Mouse (Mus musculus) heart, embryonic 10.5 days (tissue): Measurements from ENCODE around the gene Akap17b. TPM values are rescaled to one million over a fixed set of nuclear protein-coding genes. Genes with fewer than 3 reads are reported as not detected.

Experiments
- DNase-seq: peaks from one replicate; pipeline ENCODE4 v3.0.0-alpha.2; 2017; ENCODE audit warnings: low spot score
- H3K27ac ChIP-seq: fragments of 300-500 bp; sonication (generic); 2 replicates; pipeline ENCODE4 v1.5.1; 2016; ENCODE audit warnings: mild to moderate bottlenecking
- H3K27me3 ChIP-seq: fragments of 300-500 bp; sonication (generic); 2 replicates; pipeline ENCODE4 v1.6.1; 2016; ENCODE audit warnings: mild to moderate bottlenecking; ENCODE audit not compliant: poor library complexity, insufficient read depth, severe bottlenecking
- H3K36me3 ChIP-seq: fragments of 300-500 bp; sonication (generic); 2 replicates; pipeline ENCODE4 v1.6.1; 2016; ENCODE audit warnings: mild to moderate bottlenecking, moderate library complexity
- H3K4me1 ChIP-seq: fragments of 300-500 bp; sonication (generic); 2 replicates; pipeline ENCODE4 v1.6.1; 2016; ENCODE audit warnings: mild to moderate bottlenecking
- H3K4me3 ChIP-seq: fragments of 300-500 bp; sonication (generic); 2 replicates; pipeline ENCODE4 v1.5.1; 2016; ENCODE audit warnings: mild to moderate bottlenecking, moderate library complexity
- H3K9me3 ChIP-seq: fragments of 300-500 bp; sonication (generic); 2 replicates; pipeline ENCODE4 v1.6.1; 2016; ENCODE audit warnings: mild to moderate bottlenecking, moderate library complexity
- WGBS: fragments of 180-500 bp; shearing (Covaris S2); methylation state at CpG from one replicate; pipeline ENCODE4 v1.1.7; 2016; 5-methylcytosine and 5-hydroxymethylcytosine counted together
- polyA plus RNA-seq: library from polyadenylated mRNA; unstranded; fragments of >200 nt; fragmentation: Nextera tagmentation; extraction: Ambion mirVana; gene quantifications from 2 replicates; pipeline ENCODE4 v1.2.1, GENCODE M21; 2016

Gene Akap17b
- polyA plus RNA-seq, result 0.94 and 2.0 TPM in 2 replicates

DNA sequence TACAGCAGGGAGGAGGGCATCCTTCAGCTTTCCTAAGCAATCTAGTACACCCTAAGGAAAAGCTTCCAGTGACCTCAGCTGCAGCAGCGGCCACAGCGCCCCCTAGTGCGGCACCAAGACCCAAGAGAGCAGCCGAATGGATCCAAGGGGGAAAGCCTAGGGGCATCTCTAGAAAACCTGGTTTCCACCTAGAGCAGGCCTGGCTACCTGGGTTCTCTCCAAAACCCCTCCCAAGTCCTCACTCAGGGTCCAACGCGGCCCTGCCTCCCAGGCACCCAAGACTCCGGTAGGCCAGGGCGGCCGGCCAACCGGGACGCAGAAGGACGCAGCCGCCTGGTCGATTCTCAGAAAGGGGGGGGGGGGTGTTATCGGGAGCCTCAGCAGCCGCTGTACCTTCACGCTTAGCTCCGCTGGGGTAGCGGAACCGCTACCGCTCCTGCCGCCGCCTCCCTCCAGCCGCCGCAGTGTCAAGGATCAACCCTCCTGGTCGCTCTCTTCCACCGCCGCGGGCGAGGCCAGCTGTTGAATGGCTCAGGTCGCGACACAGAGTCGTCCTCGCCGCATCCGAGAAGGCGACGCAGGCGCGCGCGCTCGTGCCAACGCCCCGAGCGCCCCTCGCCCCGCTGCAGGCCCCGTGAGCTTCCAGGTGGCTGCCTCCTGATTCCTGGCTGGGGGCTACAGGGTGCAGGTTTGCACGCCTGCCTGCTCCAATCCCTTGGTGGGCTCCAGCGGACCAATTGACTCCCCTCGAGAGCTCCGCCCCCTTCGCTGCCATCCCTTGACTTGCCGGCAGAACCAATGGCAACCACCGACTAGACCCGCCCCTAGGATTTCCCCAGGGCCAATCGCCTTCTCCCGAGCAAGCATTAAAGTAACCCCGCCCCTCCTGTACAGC lies at the start of gene Akap17b:
TSS of gene Akap17b (minus strand) at position 739 of the 895 bp plus-strand sequence.
- H3K36me3 ChIP-seq, result no peaks in the 10 kb centered on the region
- WGBS, result 17% methylated on average over 60 of the region's 60 CpGs
- no peaks in the 10 kb centered on the region for H3K9me3 ChIP-seq
- H3K4me1 ChIP-seq, result no peaks in the 10 kb centered on the region
- H3K27me3 ChIP-seq, result no peaks in the 10 kb centered on the region
- H3K4me3 ChIP-seq, result peak within 1 kb of the TSS; percentile 69
- H3K27ac ChIP-seq, result peak within 1 kb of the TSS; percentile 86
- DNase-seq, result peak; percentile 93

GRCm38 (mm10) chrX:36691365-36691764 lies 46.2 kb upstream of the Akap17b start:
- no peaks in the 10 kb centered on the region for H3K36me3 ChIP-seq
- no peak overlapping the region for H3K4me3 ChIP-seq
- H3K4me1 ChIP-seq, result no peaks in the 10 kb centered on the region
- DNase-seq, result no peak
- H3K27ac ChIP-seq, result no peak overlapping the region
- 76% methylated on average over 5 of the region's 5 CpGs for WGBS
- no peaks in the 10 kb centered on the region for H3K9me3 ChIP-seq
- no peaks in the 10 kb centered on the region for H3K27me3 ChIP-seq

DNA sequence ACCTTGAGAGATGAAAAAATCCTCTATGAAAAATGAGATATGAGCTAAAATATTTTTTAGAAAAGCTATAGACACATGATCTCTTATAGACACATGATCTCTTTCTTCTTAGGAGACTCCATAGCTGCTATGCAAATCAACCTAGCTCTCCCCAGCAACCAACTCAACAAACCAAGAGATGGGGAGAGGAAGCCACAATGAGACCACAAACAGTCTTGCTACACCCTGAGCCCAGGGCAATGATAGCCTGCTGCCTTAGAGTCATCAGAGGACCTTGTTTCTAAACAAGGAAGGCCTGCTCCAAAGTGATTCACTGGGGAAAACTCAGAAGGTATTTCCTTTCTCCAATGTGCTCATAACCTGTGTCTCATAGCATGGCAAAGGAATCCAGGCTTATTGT lies 44.5 kb upstream of the Akap17b start:
- Histone ChIP-seq H3K4me3 (no peak overlapping the region), H3K9me3 (no peaks in the 10 kb centered on the region; the same call in 1 of the 2 replicates), H3K27ac (no peak overlapping the region), H3K27me3 (no peaks in the 10 kb centered on the region), H3K36me3 (no peaks in the 10 kb centered on the region), H3K4me1 (no peaks in the 10 kb centered on the region)
- no peak for DNase-seq

GRCm38 (mm10) chrX:36676836-36677235 lies 31.6 kb upstream of the Akap17b start:
- WGBS, result 64% methylated on average over 1 of the region's 1 CpGs
- DNase-seq, result no peak
- Histone ChIP-seq H3K36me3 (no peaks in the 10 kb centered on the region), H3K9me3 (no peaks in the 10 kb centered on the region), H3K4me1 (no peaks in the 10 kb centered on the region), H3K4me3 (no peak overlapping the region), H3K27ac (no peak overlapping the region), H3K27me3 (no peaks in the 10 kb centered on the region)

GRCm38 (mm10) chrX:36672708-36673107 lies 27.5 kb upstream of the Akap17b start:
- DNase-seq, result no peak
- H3K4me1 ChIP-seq, result no peaks in the 10 kb centered on the region
- 64% methylated on average over 2 of the region's 2 CpGs for WGBS
- H3K27ac ChIP-seq, result no peak overlapping the region
- no peaks in the 10 kb centered on the region for H3K36me3 ChIP-seq
- no peaks in the 10 kb centered on the region for H3K9me3 ChIP-seq
- H3K4me3 ChIP-seq, result no peak overlapping the region
- H3K27me3 ChIP-seq, result no peaks in the 10 kb centered on the region

- no peak for DNase-seq
- Histone ChIP-seq H3K27ac (no peak overlapping the region), H3K36me3 (no peaks in the 10 kb centered on the region), H3K27me3 (no peaks in the 10 kb centered on the region), H3K4me1 (no peaks in the 10 kb centered on the region), H3K9me3 (no peaks in the 10 kb centered on the region), H3K4me3 (no peak overlapping the region)
- 80% methylated on average over 6 of the region's 6 CpGs for WGBS
Observed at GRCm38 (mm10) chrX:36640046-36640445, 5.1 kb downstream of the Akap17b start.

DNA sequence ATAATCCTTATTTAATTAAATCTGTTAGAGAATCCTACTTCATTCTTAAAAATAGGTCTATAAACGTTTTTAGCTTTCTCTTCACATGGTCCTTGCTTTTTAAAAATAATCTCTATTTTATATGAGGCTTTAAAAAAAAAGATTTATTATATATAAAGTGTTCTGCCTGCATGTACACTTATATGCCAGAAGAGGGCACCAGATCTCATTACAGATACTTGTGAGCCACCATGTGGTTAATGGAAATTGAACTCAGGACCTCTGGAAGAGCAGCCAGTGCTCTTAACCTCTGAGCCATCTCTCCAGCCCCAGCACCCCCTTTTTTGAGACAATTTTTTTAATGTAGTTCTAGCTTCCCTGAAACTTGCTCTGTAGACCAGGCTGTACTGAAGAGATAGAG lies 14.4 kb downstream of the Akap17b start:
- no peak for DNase-seq
- WGBS, result 5% methylated on average over 1 of the region's 1 CpGs
- no peaks in the 10 kb centered on the region for H3K36me3 ChIP-seq
- H3K9me3 ChIP-seq, result no peaks in the 10 kb centered on the region
- no peak overlapping the region for H3K4me3 ChIP-seq
- H3K4me1 ChIP-seq, result no peaks in the 10 kb centered on the region
- H3K27ac ChIP-seq, result no peak overlapping the region
- H3K27me3 ChIP-seq, result no peaks in the 10 kb centered on the region

GRCm38 (mm10) chrX:36628102-36628501 lies 17.1 kb downstream of the Akap17b start:
- WGBS, result 61% methylated on average over 3 of the region's 3 CpGs
- H3K9me3 ChIP-seq, result no peaks in the 10 kb centered on the region
- H3K36me3 ChIP-seq, result no peaks in the 10 kb centered on the region
- H3K27ac ChIP-seq, result no peak overlapping the region
- H3K4me3 ChIP-seq, result no peak overlapping the region
- no peaks in the 10 kb centered on the region for H3K27me3 ChIP-seq
- no peak for DNase-seq
- H3K4me1 ChIP-seq, result no peaks in the 10 kb centered on the region

GRCm38 (mm10) chrX:36609117-36609516 lies 36.1 kb downstream of the Akap17b start:
- H3K27ac ChIP-seq, result no peak overlapping the region
- H3K4me3 ChIP-seq, result no peak overlapping the region
- DNase-seq, result no peak
- WGBS, result 83% methylated on average over 2 of the region's 2 CpGs
- no peaks in the 10 kb centered on the region for H3K9me3 ChIP-seq
- H3K27me3 ChIP-seq, result no peaks in the 10 kb centered on the region
- H3K36me3 ChIP-seq, result peaks cover 8% of the 10 kb centered on the region; the same call in 1 of the 2 replicates
- H3K4me1 ChIP-seq, result no peaks in the 10 kb centered on the region

GRCm38 (mm10) chrX:36604040-36604439 lies 41.2 kb downstream of the Akap17b start:
- WGBS, result 81% methylated on average over 4 of the region's 4 CpGs
- Histone ChIP-seq H3K9me3 (no peaks in the 10 kb centered on the region), H3K4me1 (no peaks in the 10 kb centered on the region), H3K36me3 (peaks cover 22% of the 10 kb centered on the region; the same call in 1 of the 2 replicates), H3K27ac (no peak overlapping the region), H3K4me3 (no peak overlapping the region), H3K27me3 (no peaks in the 10 kb centered on the region)
- no peak for DNase-seq

DNA sequence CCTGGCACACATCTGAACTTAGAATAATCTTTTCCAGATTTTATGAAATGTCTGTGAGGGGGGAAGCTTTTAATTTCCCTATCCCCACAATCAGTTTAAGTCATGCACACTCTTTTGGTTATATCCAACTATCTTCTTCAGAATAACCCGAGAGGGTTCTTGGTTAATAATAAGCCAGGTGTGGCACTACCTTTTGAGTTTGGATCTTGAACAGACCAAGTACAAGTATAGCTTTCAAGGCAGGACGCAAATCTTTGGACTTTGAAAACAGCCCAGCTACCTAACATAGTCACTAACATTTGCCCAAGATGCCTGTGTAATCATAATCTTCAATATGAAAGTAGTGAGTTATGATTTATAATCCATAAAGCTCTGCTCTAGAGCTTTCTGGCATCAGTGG lies 42.3 kb downstream of the Akap17b start:
- DNase-seq, result no peak

DNA sequence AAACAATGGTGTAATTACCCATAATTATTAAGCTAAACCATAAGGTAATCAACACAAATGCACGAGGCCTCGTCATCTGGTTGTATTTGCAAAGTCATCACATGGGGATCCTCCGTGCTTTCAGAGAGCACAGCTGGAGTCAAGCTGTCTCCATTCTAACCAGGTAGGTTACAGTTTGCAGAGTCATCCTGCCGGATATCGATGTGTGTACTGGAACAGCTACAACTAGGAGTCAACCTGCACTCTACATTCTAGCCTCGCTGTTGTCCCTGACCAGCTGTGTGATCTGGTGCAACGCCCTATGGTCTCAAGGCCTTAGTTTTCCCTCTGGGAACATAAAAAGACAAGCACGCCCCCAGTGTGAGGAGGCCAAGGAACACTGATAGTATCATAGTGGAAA lies 45.1 kb downstream of the Akap17b start:
- DNase-seq, result no peak
- H3K36me3 ChIP-seq, result peaks cover 17% of the 10 kb centered on the region; the same call in 1 of the 2 replicates
- no peak overlapping the region for H3K27ac ChIP-seq
- no peaks in the 10 kb centered on the region for H3K27me3 ChIP-seq
- no peaks in the 10 kb centered on the region for H3K9me3 ChIP-seq
- H3K4me1 ChIP-seq, result no peaks in the 10 kb centered on the region
- no peak overlapping the region for H3K4me3 ChIP-seq
- WGBS, result 79% methylated on average over 8 of the region's 8 CpGs

More for the DNA sequence above, 42.3 kb downstream of the Akap17b start:
- H3K4me1 ChIP-seq, result no peaks in the 10 kb centered on the region
- H3K27me3 ChIP-seq, result no peaks in the 10 kb centered on the region
- H3K4me3 ChIP-seq, result no peak overlapping the region
- WGBS, result 80% methylated on average over 2 of the region's 2 CpGs
- H3K27ac ChIP-seq, result no peak overlapping the region
- H3K9me3 ChIP-seq, result no peaks in the 10 kb centered on the region
- peaks cover 22% of the 10 kb centered on the region; the same call in 1 of the 2 replicates for H3K36me3 ChIP-seq

- no peak for DNase-seq
- peak overlapping the region; percentile 76 for H3K4me3 ChIP-seq
- peaks cover 17% of the 10 kb centered on the region; the same call in 1 of the 2 replicates for H3K36me3 ChIP-seq
- H3K4me1 ChIP-seq, result no peaks in the 10 kb centered on the region
- WGBS, result 55% methylated on average over 3 of the region's 3 CpGs
- no peak overlapping the region for H3K27ac ChIP-seq
- no peaks in the 10 kb centered on the region for H3K27me3 ChIP-seq
- no peaks in the 10 kb centered on the region for H3K9me3 ChIP-seq
Observed at GRCm38 (mm10) chrX:36599656-36600055, 45.5 kb downstream of the Akap17b start.
